Mouse (Mus musculus) limb, embryonic 14.5 days (tissue): ENCODE results near the gene Ppm1b. TPM values are rescaled to one million over a fixed set of nuclear protein-coding genes. Genes with fewer than 3 reads are reported as not detected.

ENCODE experiments used
- ATAC-seq: fragments of 200-750 bp; cut with Nextera tagmentation; 2 replicates; pipeline ENCODE4 v1.8.0; 2017; ENCODE audit warnings: low read depth, moderate number of reproducible peaks, moderate TSS enrichment; ENCODE audit not compliant: low FRiP score
- DNase-seq: peaks from one replicate; pipeline ENCODE4 v3.0.0-alpha.2; 2015; ENCODE audit warnings: low spot score
- H3K27ac ChIP-seq: fragments of 300-500 bp; sonication (generic); replicated peaks from 2 replicates; pipeline ENCODE4 v1.5.1; 2014; ENCODE audit warnings: low read depth, mild to moderate bottlenecking, low read length, moderate library complexity, mixed read lengths
- H3K27me3 ChIP-seq: fragments of 300-500 bp; sonication (generic); 2 replicates; pipeline ENCODE4 v1.6.1; 2014; ENCODE audit warnings: low read length, mixed read lengths; ENCODE audit not compliant: control insufficient read depth, insufficient read depth
- H3K36me3 ChIP-seq: fragments of 300-500 bp; sonication (generic); 2 replicates; pipeline ENCODE4 v1.6.1; 2014; ENCODE audit warnings: mild to moderate bottlenecking, low read length, moderate library complexity, mixed read lengths; ENCODE audit not compliant: control insufficient read depth, insufficient read depth
- H3K4me1 ChIP-seq: fragments of 300-500 bp; sonication (generic); 2 replicates; pipeline ENCODE4 v1.6.1; 2014; ENCODE audit warnings: antibody characterized with exemption, low read length, mixed read lengths; ENCODE audit not compliant: control insufficient read depth, insufficient read depth
- H3K4me2 ChIP-seq: fragments of 300-500 bp; sonication (generic); replicated peaks from 2 replicates; pipeline ENCODE4 v1.6.1; 2014; ENCODE audit warnings: low read depth, mild to moderate bottlenecking, low read length, moderate library complexity; ENCODE audit not compliant: severe bottlenecking
- H3K4me3 ChIP-seq: fragments of 300-500 bp; sonication (generic); replicated peaks from 2 replicates; pipeline ENCODE4 v1.5.1; 2014; ENCODE audit warnings: low read length
- H3K9ac ChIP-seq: fragments of 300-500 bp; sonication (generic); 2 replicates; pipeline ENCODE4 v1.6.1; 2014; ENCODE audit warnings: mild to moderate bottlenecking, low read depth, low read length, moderate library complexity; ENCODE audit not compliant: severe bottlenecking
- H3K9me3 ChIP-seq: fragments of 300-500 bp; sonication (generic); 2 replicates; pipeline ENCODE4 v1.6.1; 2016; ENCODE audit warnings: low read length; ENCODE audit not compliant: control insufficient read depth
- POLR2A ChIP-seq: fragments of 200-500 bp; IDR thresholded peaks from 2 replicates; pipeline ENCODE4 v1.8.0; 2012; ENCODE audit warnings: inconsistent platforms, mild to moderate bottlenecking, moderate library complexity, borderline replicate concordance; ENCODE audit not compliant: insufficient read depth, insufficient read length; ENCODE audit errors: extremely low read depth
- WGBS: fragments of 180-500 bp; shearing (Covaris S2); extraction: QIAGEN DNeasy Blood & Tissue Kit; methylation state at CpG from one replicate; pipeline ENCODE4 v1.1.7; 2014; 5-methylcytosine and 5-hydroxymethylcytosine counted together
- polyA plus RNA-seq, 2 experiments: library from polyadenylated mRNA; depleted of rRNA in 1 of 2; stranded (reverse) in 1 of 2; unstranded in 1 of 2; fragments of >200 nt; fragmentation: Nextera tagmentation in 1 of 2; extraction: Ambion mirVana in 1 of 2; gene quantifications; 2 replicates each; pipeline versions ENCODE4 v1.2.1 to v1.2.3; 2012 to 2014

Gene Ppm1b
- polyA plus RNA-seq, 2 experiments: 59.9 to 69.3 TPM

GRCm38 (mm10) chr17:84982735-84983134 is 26.2 kb downstream of the Ppm1b start:
- 62% methylated on average over 2 of the region's 2 CpGs for whole genome bisulfite sequencing
- no peak for TF ChIP-seq POLR2A

GRCm38 (mm10) chr17:84986368-84986767 is 29.8 kb downstream of the Ppm1b start:
- Histone ChIP-seq H3K4me1 (peaks cover 12% of the 10 kb centered on the region), H3K36me3 (no peaks in the 10 kb centered on the region), H3K27ac (no peak overlapping the region), H3K9ac (no peak overlapping the region), H3K4me3 (no peak overlapping the region), H3K4me2 (no peak overlapping the region), H3K27me3 (no peaks in the 10 kb centered on the region), H3K9me3 (no peaks in the 10 kb centered on the region)
- DNase-seq (no peak), ATAC-seq (no peak)
- no peak for TF ChIP-seq POLR2A
- WGBS: 29% methylated on average over 5 of the region's 5 CpGs

More at GRCm38 (mm10) chr17:84982735-84983134, 26.2 kb downstream of the Ppm1b start:
- Histone ChIP-seq H3K4me1 (peaks cover 12% of the 10 kb centered on the region), H3K27ac (no peak overlapping the region), H3K9me3 (no peaks in the 10 kb centered on the region), H3K27me3 (no peaks in the 10 kb centered on the region), H3K4me3 (no peak overlapping the region), H3K36me3 (no peaks in the 10 kb centered on the region), H3K9ac (no peak overlapping the region), H3K4me2 (no peak overlapping the region)
- ATAC-seq (no peak), DNase-seq (no peak)

- no peak for ATAC-seq
- H3K4me1 ChIP-seq: peaks cover 12% of the 10 kb centered on the region
- WGBS: 87% methylated on average over 3 of the region's 3 CpGs
- H3K36me3 ChIP-seq: no peaks in the 10 kb centered on the region
- no peak for DNase-seq
- H3K9ac ChIP-seq: no peak overlapping the region
- no peak overlapping the region for H3K4me3 ChIP-seq
- no peaks in the 10 kb centered on the region for H3K27me3 ChIP-seq
- TF ChIP-seq POLR2A: no peak
- no peaks in the 10 kb centered on the region for H3K9me3 ChIP-seq
- H3K4me2 ChIP-seq: no peak overlapping the region
- H3K27ac ChIP-seq: no peak overlapping the region
Observed at GRCm38 (mm10) chr17:84987834-84988410, 31.4 kb downstream of the Ppm1b start.

- H3K4me2 ChIP-seq: no peak overlapping the region
- DNase-seq (no peak), ATAC-seq (no peak)
- TF ChIP-seq POLR2A: no peak
- no peaks in the 10 kb centered on the region for H3K9me3 ChIP-seq
- no peaks in the 10 kb centered on the region for H3K27me3 ChIP-seq
- H3K36me3 ChIP-seq: no peaks in the 10 kb centered on the region; the same call in 1 of the 2 replicates
- no peak overlapping the region for H3K4me3 ChIP-seq
- H3K27ac ChIP-seq: no peak overlapping the region
- peaks cover 12% of the 10 kb centered on the region for H3K4me1 ChIP-seq
- no peak overlapping the region for H3K9ac ChIP-seq
Observed at GRCm38 (mm10) chr17:84988514-84988913, 32.0 kb downstream of the Ppm1b start.

- peaks cover 14% of the 10 kb centered on the region for H3K36me3 ChIP-seq
- no peak for TF ChIP-seq POLR2A
- H3K9ac ChIP-seq: no peak overlapping the region
- H3K9me3 ChIP-seq: no peaks in the 10 kb centered on the region
- H3K4me2 ChIP-seq: no peak overlapping the region
- WGBS: 66% methylated on average over 6 of the region's 6 CpGs
- ATAC-seq (no peak), DNase-seq (no peak)
- H3K4me1 ChIP-seq: no peaks in the 10 kb centered on the region
- no peak overlapping the region for H3K4me3 ChIP-seq
- H3K27ac ChIP-seq: no peak overlapping the region
- no peaks in the 10 kb centered on the region for H3K27me3 ChIP-seq
Observed at GRCm38 (mm10) chr17:84995844-84996243, 39.3 kb downstream of the Ppm1b start.
